Mouse (Mus musculus): ENCODE measurements around the gene Rnf141. TPM values are rescaled to one million over a fixed set of nuclear protein-coding genes. Genes with fewer than 3 reads are reported as not detected.

Rnf141 gene
- polyA plus RNA-seq, 1 experiment from 2014 or later, result 18.6 TPM

DNA sequence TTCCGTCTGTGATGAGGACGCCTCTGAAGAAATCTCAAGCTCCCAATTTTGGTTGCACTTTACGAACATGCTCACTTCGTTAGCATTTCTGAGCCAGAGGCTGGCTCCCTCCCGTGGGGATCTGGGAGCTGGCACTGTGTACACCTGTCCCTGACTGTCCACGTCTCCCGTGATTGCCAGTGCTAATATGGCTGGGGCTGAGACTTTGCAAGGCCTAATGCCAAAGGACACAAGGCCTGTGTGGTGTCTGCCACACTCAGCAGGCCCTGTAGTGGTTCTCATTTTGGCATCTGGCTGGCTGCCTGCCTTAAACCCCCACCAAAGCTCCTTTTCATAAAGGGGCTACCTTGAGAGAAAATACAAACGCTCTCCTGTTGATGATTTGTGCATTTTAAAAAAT, 33.3 kb downstream of the Rnf141 start:
- H3K27me3 ChIP-seq, result no peaks in the 10 kb centered on the region
- ATAC-seq (ENCODE audit: insufficient number of reproducible peaks, low FRiP score, low TSS enrichment, low read depth), result no peak
- H3K27ac ChIP-seq, result no peak overlapping the region
- WGBS, result 69% methylated on average over 8 of the region's 8 CpGs
- peaks cover 7% of the 10 kb centered on the region; the same call in 1 of the 2 replicates for H3K36me3 ChIP-seq
- H3K4me2 ChIP-seq, result no peak overlapping the region
- H3K9ac ChIP-seq, result no peak overlapping the region
- no peak overlapping the region for H3K4me3 ChIP-seq
- H3K4me1 ChIP-seq, result peaks cover 3% of the 10 kb centered on the region
- H3K9me3 ChIP-seq, result no peaks in the 10 kb centered on the region

GRCm38 (mm10) chr7:110809585-110810557, 34.4 kb downstream of the Rnf141 start:
- peaks cover 3% of the 10 kb centered on the region for H3K4me1 ChIP-seq
- H3K9ac ChIP-seq, result no peak overlapping the region
- H3K27me3 ChIP-seq, result no peaks in the 10 kb centered on the region
- H3K9me3 ChIP-seq, result no peaks in the 10 kb centered on the region
- H3K4me2 ChIP-seq, result no peak overlapping the region
- no peak for ATAC-seq (ENCODE audit: insufficient number of reproducible peaks, low FRiP score, low TSS enrichment, low read depth)
- H3K36me3 ChIP-seq, result peaks cover 9% of the 10 kb centered on the region; the same call in 1 of the 2 replicates
- H3K27ac ChIP-seq, result no peak overlapping the region; the same call in 1 of the 2 replicates
- WGBS, result 87% methylated on average over 18 of the region's 18 CpGs
- H3K4me3 ChIP-seq, result no peak overlapping the region

DNA sequence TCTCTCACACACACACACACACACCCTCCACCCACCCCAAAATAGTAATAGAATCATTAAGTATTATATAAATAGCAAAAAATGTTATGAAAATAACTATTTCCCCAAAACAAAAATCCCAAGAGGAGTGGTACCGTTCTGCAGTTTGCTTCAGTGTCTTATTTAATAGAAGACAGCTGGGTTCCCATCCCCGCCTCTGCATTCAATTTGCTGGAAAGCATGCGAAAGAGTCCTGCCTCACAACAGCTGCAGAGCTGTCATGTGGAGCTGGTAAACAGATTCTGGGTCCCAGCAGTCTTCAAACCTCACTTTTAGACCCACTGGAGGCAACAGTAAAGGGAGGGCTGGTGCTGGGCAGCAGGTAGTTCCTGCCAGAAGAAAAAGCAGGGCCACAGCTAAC, 35.3 kb downstream of the Rnf141 start:
- no peaks in the 10 kb centered on the region for H3K9me3 ChIP-seq
- WGBS, result 33% methylated on average over 3 of the region's 3 CpGs
- H3K36me3 ChIP-seq, result peaks cover 10% of the 10 kb centered on the region; the same call in 1 of the 2 replicates
- no peak overlapping the region for H3K4me2 ChIP-seq
- H3K4me1 ChIP-seq, result peaks cover 11% of the 10 kb centered on the region
- H3K9ac ChIP-seq, result no peak overlapping the region
- no peak for ATAC-seq (ENCODE audit: insufficient number of reproducible peaks, low FRiP score, low TSS enrichment, low read depth)
- H3K4me3 ChIP-seq, result no peak overlapping the region
- H3K27ac ChIP-seq, result no peak overlapping the region
- H3K27me3 ChIP-seq, result no peaks in the 10 kb centered on the region

- ATAC-seq (ENCODE audit: insufficient number of reproducible peaks, low FRiP score, low TSS enrichment, low read depth), result 0 out of 2 replicates have a peak, but pooled peaks have one; percentile 21
- Histone ChIP-seq H3K36me3 (peaks cover 6% of the 10 kb centered on the region; the same call in 1 of the 2 replicates), H3K9ac (no peak overlapping the region), H3K4me1 (peaks cover 11% of the 10 kb centered on the region), H3K4me2 (no peak overlapping the region), H3K4me3 (no peak overlapping the region), H3K27ac (no peak overlapping the region), H3K27me3 (no peaks in the 10 kb centered on the region), H3K9me3 (no peaks in the 10 kb centered on the region)
- 86% methylated on average over 13 of the region's 13 CpGs for WGBS
Observed at GRCm38 (mm10) chr7:110807460-110808030, 36.7 kb downstream of the Rnf141 start.

GRCm38 (mm10) chr7:110804266-110804665, 40.0 kb downstream of the Rnf141 start:
- no peaks in the 10 kb centered on the region for H3K27me3 ChIP-seq
- no peak overlapping the region for H3K4me2 ChIP-seq
- no peak for ATAC-seq (ENCODE audit: insufficient number of reproducible peaks, low FRiP score, low TSS enrichment, low read depth)
- no peak overlapping the region for H3K27ac ChIP-seq
- H3K36me3 ChIP-seq, result peaks cover 3% of the 10 kb centered on the region; the same call in 1 of the 2 replicates
- WGBS, result 61% methylated on average over 3 of the region's 3 CpGs
- H3K9me3 ChIP-seq, result no peaks in the 10 kb centered on the region
- H3K4me3 ChIP-seq, result no peak overlapping the region
- no peak overlapping the region for H3K9ac ChIP-seq
- peaks cover 11% of the 10 kb centered on the region for H3K4me1 ChIP-seq

DNA sequence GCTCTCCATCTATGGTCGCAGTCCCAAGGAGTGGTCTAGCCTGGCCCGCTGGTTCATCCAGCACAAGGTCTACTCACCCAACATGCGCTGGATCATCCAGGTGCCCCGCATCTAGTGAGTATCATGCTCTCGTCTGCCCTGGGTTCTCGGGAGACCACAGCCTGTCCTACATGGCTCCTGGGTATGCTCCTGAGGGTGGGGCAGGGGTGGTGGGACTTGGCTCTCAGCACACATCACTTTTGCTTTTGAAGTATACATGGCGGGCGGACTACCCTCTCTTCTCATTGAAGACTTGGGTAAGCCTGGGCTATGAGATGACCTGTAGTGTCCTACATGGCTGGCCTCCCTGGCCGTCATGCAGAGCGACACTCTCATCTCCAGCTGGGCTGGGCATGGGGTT, 41.1 kb downstream of the Rnf141 start:
- H3K36me3 ChIP-seq, result peaks cover 3% of the 10 kb centered on the region; the same call in 1 of the 2 replicates
- no peaks in the 10 kb centered on the region for H3K9me3 ChIP-seq
- H3K4me1 ChIP-seq, result peaks cover 10% of the 10 kb centered on the region; the same call in 1 of the 2 replicates
- H3K4me2 ChIP-seq, result no peak overlapping the region
- H3K27ac ChIP-seq, result no peak overlapping the region
- no peak overlapping the region for H3K9ac ChIP-seq
- H3K27me3 ChIP-seq, result no peaks in the 10 kb centered on the region
- H3K4me3 ChIP-seq, result no peak overlapping the region
- WGBS, result 91% methylated on average over 10 of the region's 10 CpGs
- no peak for ATAC-seq (ENCODE audit: insufficient number of reproducible peaks, low FRiP score, low TSS enrichment, low read depth)

GRCm38 (mm10) chr7:110801028-110801427, 43.2 kb downstream of the Rnf141 start:
- peaks cover 19% of the 10 kb centered on the region for H3K4me1 ChIP-seq
- H3K4me2 ChIP-seq, result no peak overlapping the region
- H3K4me3 ChIP-seq, result no peak overlapping the region
- no peaks in the 10 kb centered on the region for H3K9me3 ChIP-seq
- H3K9ac ChIP-seq, result no peak overlapping the region
- no peak for ATAC-seq (ENCODE audit: insufficient number of reproducible peaks, low FRiP score, low TSS enrichment, low read depth)
- 0 out of 2 replicates have a peak, but pooled peaks cover 3% of the 10 kb centered on the region for H3K36me3 ChIP-seq
- no peak overlapping the region for H3K27ac ChIP-seq
- under 1% methylated on average over 4 of the region's 4 CpGs for WGBS
- no peaks in the 10 kb centered on the region for H3K27me3 ChIP-seq

DNA sequence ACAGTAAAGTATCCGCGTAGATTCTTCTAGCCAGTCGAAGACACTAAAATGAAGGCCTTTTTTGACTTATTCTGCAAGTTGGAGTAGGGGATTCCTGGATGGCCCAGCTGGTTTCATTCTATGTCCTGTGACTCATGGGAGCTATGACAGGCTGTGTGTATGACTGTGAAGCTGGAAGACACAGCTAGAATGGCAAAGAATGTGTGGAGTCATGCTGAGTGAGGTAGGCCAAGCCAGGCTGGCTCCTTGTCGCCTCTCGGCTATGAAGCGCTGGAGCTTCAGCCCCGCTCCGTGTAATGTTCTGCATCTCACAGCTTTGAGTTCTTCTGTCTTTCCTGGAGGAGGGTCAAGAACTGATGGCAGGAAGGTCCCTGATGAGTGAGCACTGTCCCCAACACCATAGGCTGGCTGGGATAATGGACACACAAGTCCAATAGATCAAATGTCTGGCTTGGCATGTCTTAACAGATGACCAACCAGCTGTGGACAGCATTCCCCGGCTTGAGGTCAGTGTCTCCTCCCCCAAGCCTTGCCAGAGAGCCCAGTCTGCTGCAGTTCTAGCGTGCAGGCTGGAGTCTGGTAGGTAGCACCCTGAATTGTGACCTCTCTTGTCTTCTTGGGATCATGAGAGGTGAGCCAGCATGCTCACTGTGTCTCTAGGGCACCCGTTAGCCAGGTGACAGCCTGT, 46.4 kb downstream of the Rnf141 start:
- Histone ChIP-seq H3K27ac (no peak overlapping the region), H3K4me1 (peaks cover 16% of the 10 kb centered on the region), H3K4me2 (no peak overlapping the region), H3K27me3 (no peaks in the 10 kb centered on the region), H3K4me3 (no peak overlapping the region), H3K9ac (no peak overlapping the region), H3K9me3 (no peaks in the 10 kb centered on the region), H3K36me3 (no peaks in the 10 kb centered on the region)
- ATAC-seq (ENCODE audit: insufficient number of reproducible peaks, low FRiP score, low TSS enrichment, low read depth), result no peak
- 80% methylated on average over 11 of the region's 11 CpGs for WGBS

GRCm38 (mm10) chr7:110796367-110797051, 47.7 kb downstream of the Rnf141 start:
- Histone ChIP-seq H3K27ac (no peak overlapping the region), H3K36me3 (0 out of 2 replicates have a peak, but pooled peaks cover 2% of the 10 kb centered on the region), H3K4me2 (no peak overlapping the region), H3K27me3 (no peaks in the 10 kb centered on the region), H3K4me3 (no peak overlapping the region), H3K4me1 (peaks cover 16% of the 10 kb centered on the region), H3K9me3 (no peaks in the 10 kb centered on the region), H3K9ac (no peak overlapping the region)
- ATAC-seq (ENCODE audit: insufficient number of reproducible peaks, low FRiP score, low TSS enrichment, low read depth), result no peak
- 55% methylated on average over 12 of the region's 12 CpGs for WGBS

GRCm38 (mm10) chr7:110794722-110795121, 49.5 kb downstream of the Rnf141 start:
- no peak overlapping the region for H3K4me3 ChIP-seq
- H3K4me1 ChIP-seq, result peaks cover 16% of the 10 kb centered on the region
- no peak for ATAC-seq (ENCODE audit: insufficient number of reproducible peaks, low FRiP score, low TSS enrichment, low read depth)
- 66% methylated on average over 4 of the region's 4 CpGs for WGBS
- no peak overlapping the region for H3K4me2 ChIP-seq
- H3K9me3 ChIP-seq, result no peaks in the 10 kb centered on the region
- no peak overlapping the region for H3K9ac ChIP-seq
- 0 out of 2 replicates have a peak, but pooled peaks cover 2% of the 10 kb centered on the region for H3K36me3 ChIP-seq
- H3K27me3 ChIP-seq, result no peaks in the 10 kb centered on the region
- H3K27ac ChIP-seq, result no peak overlapping the region

DNA sequence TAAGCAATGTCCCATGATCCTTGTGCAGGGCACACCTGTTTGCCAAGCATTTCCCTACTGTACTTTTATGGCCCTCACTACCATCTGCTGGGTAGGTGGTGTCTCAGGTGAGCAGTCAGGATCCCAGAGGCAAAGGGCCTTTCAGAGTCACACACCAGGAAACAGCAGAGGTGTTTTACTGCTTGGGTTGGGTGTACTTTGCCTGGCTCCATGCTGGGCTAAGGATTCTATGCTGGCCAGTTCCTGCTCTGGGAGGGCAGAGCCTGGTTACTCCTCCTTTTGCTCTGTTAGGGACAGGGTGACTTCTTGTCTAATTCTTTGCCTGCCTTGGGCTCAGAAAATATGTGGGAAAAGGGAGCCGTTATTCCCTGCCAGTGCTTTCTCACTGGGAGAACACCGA, 51.4 kb downstream of the Rnf141 start:
- H3K4me2 ChIP-seq, result no peak overlapping the region
- 67% methylated on average over 2 of the region's 2 CpGs for WGBS
- no peak overlapping the region for H3K4me3 ChIP-seq
- 0 out of 2 replicates have a peak, but pooled peaks cover 2% of the 10 kb centered on the region for H3K36me3 ChIP-seq
- H3K27me3 ChIP-seq, result no peaks in the 10 kb centered on the region
- ATAC-seq (ENCODE audit: insufficient number of reproducible peaks, low FRiP score, low TSS enrichment, low read depth), result no peak
- H3K4me1 ChIP-seq, result peaks cover 13% of the 10 kb centered on the region
- no peak overlapping the region for H3K9ac ChIP-seq
- no peaks in the 10 kb centered on the region for H3K9me3 ChIP-seq
- no peak overlapping the region for H3K27ac ChIP-seq
